Mouse (Mus musculus) thymus, postnatal 0 days (tissue): ENCODE results near the gene Gm14744. TPM values are rescaled to one million over a fixed set of nuclear protein-coding genes. Genes with fewer than 3 reads are reported as not detected.
"Not testable (repeated sequence)": the region's sequence is repeated elsewhere in the genome, so short reads cannot be mapped to it uniquely, and the experiment has no call there.

Source experiments
- DNase-seq: peaks from one replicate; pipeline ENCODE4 v3.0.0-alpha.2; 2015; ENCODE audit warnings: low spot score
- polyA plus RNA-seq: library from polyadenylated mRNA; unstranded; fragments of >200 nt; fragmentation: Nextera tagmentation; extraction: Ambion mirVana; gene quantifications from 2 replicates; pipeline ENCODE4 v1.2.1, GENCODE M21; 2015

The Gm14744 gene
- polyA plus RNA-seq, result not detected in 2 replicates

- not testable (repeated sequence) for DNase-seq
Measured at GRCm38 (mm10) chrX:77864458-77864857, at the start of gene Gm14744. Gene Gm14744 (plus strand): TSS chrX:77864758.

- no peak for DNase-seq
Measured at GRCm38 (mm10) chrX:77853523-77853922, 11.0 kb upstream of the Gm14744 start, which contains the start of gene Pbsn. Gene Pbsn (minus strand): TSS chrX:77853623.

DNA sequence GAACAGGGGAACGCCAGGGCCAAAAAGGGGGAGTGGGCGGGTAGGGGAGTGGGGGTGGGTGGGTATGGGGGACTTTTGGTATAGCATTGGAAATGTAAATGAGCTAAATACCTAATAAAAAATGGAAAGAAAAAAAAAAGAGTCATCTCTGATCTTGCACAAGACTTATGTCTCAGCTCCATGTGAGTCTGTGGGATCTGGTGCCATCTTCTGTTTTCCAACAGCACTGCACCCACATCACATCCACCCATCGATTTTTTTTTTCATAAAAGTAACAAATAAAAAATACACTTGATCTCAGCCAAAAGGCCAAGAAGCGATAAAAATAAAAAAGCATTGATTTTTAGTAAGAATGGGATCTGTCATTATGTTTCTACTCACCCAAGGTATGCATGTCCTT lies 15.5 kb downstream of the Gm14744 start:
- not testable (repeated sequence) for DNase-seq

Other genes starting within 250 kb of the Gm14744 start
- 14.6 and 16.3 TPM in 2 replicates for gene Prkx, start 68.5 kb upstream of the Gm14744 start, polyA plus RNA-seq
- not detected in 2 replicates for gene Pbsn, start 11.1 kb upstream of the Gm14744 start, polyA plus RNA-seq
- not detected in 2 replicates for gene 5430402E10Rik, start 60.3 kb downstream of the Gm14744 start, polyA plus RNA-seq
- not detected in 2 replicates for gene Obp1a, start 226.6 kb downstream of the Gm14744 start, polyA plus RNA-seq